Mouse (Mus musculus) hindbrain, embryonic 10.5 days (tissue): ENCODE data around the gene Zfp428. TPM values are rescaled to one million over a fixed set of nuclear protein-coding genes. Genes with fewer than 3 reads are reported as not detected.
"Not testable (repeated sequence)": the region's sequence is repeated elsewhere in the genome, so short reads cannot be mapped to it uniquely, and the experiment has no call there.

Source experiments
- DNase-seq: peaks from one replicate; pipeline ENCODE4 v3.0.0-alpha.2; 2017; ENCODE audit warnings: low spot score
- H3K27ac ChIP-seq: fragments of 300-500 bp; sonication (generic); 2 replicates; pipeline ENCODE4 v1.5.1; 2016; ENCODE audit warnings: mild to moderate bottlenecking, moderate library complexity
- H3K27me3 ChIP-seq: fragments of 300-500 bp; sonication (generic); 2 replicates; pipeline ENCODE4 v1.6.1; 2016; ENCODE audit warnings: mild to moderate bottlenecking; ENCODE audit not compliant: poor library complexity, insufficient read depth, severe bottlenecking
- H3K36me3 ChIP-seq: fragments of 300-500 bp; sonication (generic); 2 replicates; pipeline ENCODE4 v1.6.1; 2016; ENCODE audit warnings: mild to moderate bottlenecking, moderate library complexity
- H3K4me1 ChIP-seq: fragments of 300-500 bp; sonication (generic); replicated peaks from 2 replicates; pipeline ENCODE4 v1.6.1; 2016; ENCODE audit warnings: mild to moderate bottlenecking
- H3K4me3 ChIP-seq: fragments of 300-500 bp; sonication (generic); 2 replicates; pipeline ENCODE4 v1.5.1; 2016; ENCODE audit warnings: mild to moderate bottlenecking, moderate library complexity
- H3K9me3 ChIP-seq: fragments of 300-500 bp; sonication (generic); 2 replicates; pipeline ENCODE4 v1.6.1; 2016; ENCODE audit warnings: mild to moderate bottlenecking, moderate library complexity
- WGBS: fragments of 180-500 bp; shearing (Covaris S2); methylation state at CpG from one replicate; pipeline ENCODE4 v1.1.7; 2016; 5-methylcytosine and 5-hydroxymethylcytosine counted together
- polyA plus RNA-seq: library from polyadenylated mRNA; unstranded; fragments of >200 nt; fragmentation: Nextera tagmentation; extraction: Ambion mirVana; gene quantifications from 2 replicates; pipeline ENCODE4 v1.2.1, GENCODE M21; 2016

Zfp428 gene
- polyA plus RNA-seq, 1 experiment from 2014 or later: 150 TPM

DNA sequence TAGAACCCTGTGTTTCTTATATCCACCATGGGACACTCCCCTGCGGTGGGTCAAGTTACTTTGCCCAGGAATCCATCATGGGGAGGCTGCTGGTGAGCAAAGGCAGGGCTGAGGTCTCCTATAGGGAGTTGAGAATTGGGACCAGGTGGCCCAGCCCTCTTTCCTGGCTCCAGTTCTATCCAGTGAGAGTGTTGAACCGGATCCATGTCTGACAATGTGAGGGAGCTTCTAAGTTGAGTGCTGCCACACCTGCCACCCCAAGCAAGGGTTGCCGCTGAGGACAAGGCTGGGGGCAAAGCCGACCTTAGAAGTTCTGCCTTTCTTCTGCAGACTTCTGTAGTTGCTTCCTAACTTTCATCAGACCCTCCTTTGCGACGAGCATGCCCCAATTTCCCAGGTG is 23.5 kb upstream of the Zfp428 start:
- not testable (repeated sequence) for H3K36me3 ChIP-seq, H3K9me3 ChIP-seq, DNase-seq
- H3K4me3 ChIP-seq: peak overlapping the region; percentile 80
- H3K4me1 ChIP-seq: peaks cover 74% of the 10 kb centered on the region
- WGBS: 51% methylated on average over 6 of the region's 6 CpGs
- H3K27ac ChIP-seq: peak overlapping the region; percentile 94; the same call in 1 of the 2 replicates
- peaks cover 54% of the 10 kb centered on the region for H3K27me3 ChIP-seq

DNA sequence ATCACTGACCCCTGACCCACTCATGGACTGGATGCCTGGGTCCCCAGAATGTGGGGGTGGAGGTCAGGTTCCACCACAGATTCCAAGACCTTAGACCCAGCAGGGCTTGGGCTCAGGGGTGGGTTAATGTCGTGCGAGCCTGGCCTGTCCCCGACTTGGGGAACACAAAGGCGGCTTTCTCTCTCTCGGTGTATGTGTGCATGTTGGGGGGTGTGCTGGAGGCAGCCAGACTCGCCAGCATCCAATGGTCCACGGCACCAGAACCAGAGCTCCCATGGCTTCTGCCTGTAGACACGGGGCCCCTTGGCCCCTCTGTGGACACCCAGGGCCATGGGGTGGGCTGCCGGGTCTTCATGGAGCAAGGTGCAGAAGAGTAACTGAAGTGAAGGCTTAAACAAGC is 21.3 kb upstream of the Zfp428 start:
- peaks cover 19% of the 10 kb centered on the region for H3K36me3 ChIP-seq
- H3K9me3 ChIP-seq: no peaks in the 10 kb centered on the region
- peaks cover 68% of the 10 kb centered on the region for H3K4me1 ChIP-seq
- peak overlapping the region; percentile 30; the same call in 1 of the 2 replicates for H3K4me3 ChIP-seq
- no peak for DNase-seq
- H3K27me3 ChIP-seq: peaks cover 32% of the 10 kb centered on the region
- H3K27ac ChIP-seq: peak overlapping the region; percentile 83
- 78% methylated on average over 9 of the region's 9 CpGs for WGBS

DNA sequence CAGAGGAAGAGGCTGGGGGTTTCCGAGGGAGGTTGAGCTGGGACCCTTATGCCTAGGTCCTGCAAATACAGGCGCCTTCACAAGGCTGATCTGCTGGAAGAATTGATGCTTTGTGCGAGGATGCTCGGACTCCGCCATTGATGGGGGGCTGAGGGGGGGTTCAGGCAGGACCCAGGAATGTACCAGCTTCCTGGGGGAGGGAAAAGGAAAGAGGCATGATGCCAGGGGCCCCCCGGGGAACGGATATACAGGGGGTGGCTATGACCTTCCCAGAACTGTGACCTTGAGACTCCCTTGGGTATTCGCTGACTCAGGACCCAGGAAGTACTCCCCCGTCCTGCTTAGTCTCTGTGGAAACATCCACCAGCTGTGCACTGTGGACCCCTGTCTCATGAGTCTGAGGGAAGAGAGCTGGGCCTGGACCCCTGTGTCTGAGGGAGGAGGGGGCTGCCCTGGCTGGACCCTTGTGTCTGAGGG is 20.1 kb upstream of the Zfp428 start:
- H3K36me3 ChIP-seq: peaks cover 30% of the 10 kb centered on the region
- H3K27ac ChIP-seq: peak overlapping the region; percentile 83
- H3K9me3 ChIP-seq: no peaks in the 10 kb centered on the region
- peaks cover 57% of the 10 kb centered on the region for H3K4me1 ChIP-seq
- 52% methylated on average over 9 of the region's 9 CpGs for WGBS
- H3K27me3 ChIP-seq: peaks cover 21% of the 10 kb centered on the region
- DNase-seq: peak; percentile 26
- H3K4me3 ChIP-seq: peak overlapping the region; percentile 30

DNA sequence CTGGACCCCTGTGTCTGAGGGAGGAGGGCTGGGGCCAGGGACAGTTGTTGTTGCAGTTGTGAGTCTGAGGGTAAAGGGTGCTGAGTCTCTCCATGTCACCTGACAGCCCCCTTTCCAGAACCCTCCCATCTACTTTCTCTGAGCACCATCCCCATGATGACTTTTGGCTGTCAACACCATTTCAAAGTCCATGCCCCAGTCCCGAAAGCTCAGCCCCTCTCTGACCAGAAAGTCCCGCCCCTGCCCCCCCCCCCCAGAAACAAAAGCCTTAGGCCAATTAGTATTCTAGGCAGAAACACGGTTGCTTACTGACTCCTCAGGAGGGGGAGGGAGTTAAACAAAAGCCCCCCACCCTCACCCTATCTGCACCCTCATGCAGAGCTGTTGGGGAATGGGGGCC is 19.4 kb upstream of the Zfp428 start:
- Histone ChIP-seq H3K27ac (peak overlapping the region; percentile 83), H3K9me3 (no peaks in the 10 kb centered on the region), H3K36me3 (peaks cover 37% of the 10 kb centered on the region), H3K27me3 (peaks cover 21% of the 10 kb centered on the region), H3K4me3 (peak overlapping the region; percentile 30; the same call in 1 of the 2 replicates), H3K4me1 (peaks cover 53% of the 10 kb centered on the region)
- WGBS: 32% methylated on average over 3 of the region's 3 CpGs
- no peak for DNase-seq

DNA sequence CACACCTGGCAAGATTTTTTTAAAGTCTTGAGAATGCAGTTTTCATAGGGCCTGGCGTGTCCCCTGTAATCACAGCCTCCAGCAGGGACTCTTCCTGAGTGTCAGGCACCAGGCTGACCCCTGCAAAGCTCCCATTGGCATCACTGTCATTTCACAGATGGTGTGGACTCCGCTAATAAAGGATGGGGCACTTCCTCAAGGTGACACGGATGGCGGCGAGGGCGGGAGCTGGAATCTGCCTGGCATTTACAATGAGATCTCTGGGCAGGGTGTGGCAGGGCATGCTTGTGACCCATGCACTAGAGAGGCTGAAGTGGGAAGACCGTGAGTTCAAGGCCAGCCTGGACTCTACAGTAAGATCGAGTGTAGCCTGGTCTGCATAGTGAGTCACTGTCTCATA is 18.5 kb upstream of the Zfp428 start:
- DNase-seq: no peak
- H3K9me3 ChIP-seq: no peaks in the 10 kb centered on the region
- WGBS: 86% methylated on average over 8 of the region's 8 CpGs
- no peak overlapping the region for H3K4me3 ChIP-seq
- H3K4me1 ChIP-seq: peaks cover 44% of the 10 kb centered on the region
- peaks cover 13% of the 10 kb centered on the region; the same call in 1 of the 2 replicates for H3K27me3 ChIP-seq
- peaks cover 39% of the 10 kb centered on the region for H3K36me3 ChIP-seq
- no peak overlapping the region for H3K27ac ChIP-seq

DNA sequence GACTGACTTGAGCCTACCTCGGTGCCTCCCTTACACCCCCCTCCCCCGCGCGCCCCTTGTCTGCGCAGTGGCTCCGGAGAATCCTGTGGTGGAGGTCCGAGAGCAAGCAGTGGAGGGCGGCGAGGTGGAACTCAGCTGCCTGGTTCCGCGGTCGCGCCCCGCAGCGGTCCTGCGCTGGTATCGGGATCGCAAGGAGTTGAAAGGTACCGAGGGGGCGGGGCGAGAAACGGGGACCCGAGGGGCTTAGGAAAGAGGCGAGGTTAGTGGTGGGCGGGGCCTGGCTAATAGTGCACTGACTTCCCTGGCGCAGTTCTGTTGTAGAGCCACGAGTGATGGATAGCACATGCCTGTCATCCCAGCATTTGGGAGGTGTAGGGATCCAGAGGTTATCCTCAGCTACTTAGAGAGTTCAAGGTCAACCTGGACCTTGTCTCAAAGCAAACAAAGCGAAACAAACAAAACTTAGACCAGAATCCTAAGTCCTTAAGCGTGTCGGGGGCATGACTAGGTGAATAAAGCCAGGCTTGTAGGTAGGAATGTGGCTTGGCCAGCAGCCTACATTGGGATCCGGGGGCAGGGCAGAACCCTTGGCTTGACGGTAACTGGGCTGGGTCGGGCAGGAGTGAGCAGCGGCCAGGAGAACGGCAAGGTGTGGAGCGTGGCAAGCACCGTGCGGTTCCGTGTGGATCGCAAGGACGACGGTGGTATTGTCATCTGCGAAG is 6.8 kb upstream of the Zfp428 start:
- Histone ChIP-seq H3K27me3 (peaks cover 58% of the 10 kb centered on the region), H3K9me3 (peaks cover 12% of the 10 kb centered on the region; the same call in 1 of the 2 replicates), H3K27ac (no peak overlapping the region), H3K36me3 (peaks cover 57% of the 10 kb centered on the region), H3K4me3 (peak overlapping the region; percentile 42), H3K4me1 (peaks cover 34% of the 10 kb centered on the region)
- WGBS: 16% methylated on average over 43 of the region's 43 CpGs
- DNase-seq: peak; percentile 37

DNA sequence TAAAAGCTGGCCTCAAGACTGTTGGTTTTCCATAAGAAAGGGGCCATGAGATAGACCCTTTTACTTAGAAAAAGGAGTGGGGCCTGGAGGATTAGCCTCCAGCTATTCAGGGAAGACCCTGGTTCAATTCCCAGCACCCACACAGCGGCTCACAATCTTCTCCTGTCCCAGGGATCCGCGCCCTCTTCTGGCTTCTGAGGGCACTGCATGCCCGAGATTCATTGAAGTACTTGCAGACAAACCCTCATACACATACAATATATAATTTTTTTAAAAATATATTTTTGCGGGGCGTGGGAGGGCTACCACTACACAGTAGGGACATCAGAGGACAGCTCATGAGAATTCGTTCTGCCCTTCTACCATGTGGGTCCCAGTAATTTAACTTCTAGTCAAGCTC is 5.9 kb upstream of the Zfp428 start:
- Histone ChIP-seq H3K27ac (no peak overlapping the region), H3K27me3 (peaks cover 58% of the 10 kb centered on the region), H3K4me1 (peaks cover 43% of the 10 kb centered on the region), H3K4me3 (no peak overlapping the region), H3K36me3 (peaks cover 55% of the 10 kb centered on the region), H3K9me3 (peaks cover 12% of the 10 kb centered on the region; the same call in 1 of the 2 replicates)
- 28% methylated on average over 7 of the region's 7 CpGs for WGBS
- peak; percentile 40 for DNase-seq

DNA sequence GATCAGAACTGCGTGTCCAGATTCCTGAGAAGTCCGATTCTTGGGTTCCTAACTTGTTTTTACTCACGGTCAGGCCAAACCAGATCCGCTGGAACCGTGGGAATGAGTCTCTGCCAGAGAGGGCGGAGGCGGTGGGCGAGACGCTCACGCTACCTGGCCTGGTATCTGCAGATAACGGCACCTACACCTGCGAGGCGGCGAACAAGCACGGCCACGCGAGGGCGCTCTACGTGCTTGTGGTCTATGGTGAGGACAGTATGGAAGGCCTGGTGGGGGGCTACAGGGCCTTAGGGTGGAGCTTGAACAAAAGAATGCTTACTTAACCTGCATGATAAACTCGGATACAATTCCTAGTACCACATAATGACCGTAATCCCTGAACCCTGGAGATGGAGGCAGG is 5.3 kb upstream of the Zfp428 start:
- WGBS: 46% methylated on average over 21 of the region's 21 CpGs
- Histone ChIP-seq H3K4me1 (peaks cover 49% of the 10 kb centered on the region), H3K36me3 (peaks cover 55% of the 10 kb centered on the region), H3K4me3 (no peak overlapping the region), H3K27ac (no peak overlapping the region), H3K9me3 (peaks cover 12% of the 10 kb centered on the region; the same call in 1 of the 2 replicates), H3K27me3 (peaks cover 58% of the 10 kb centered on the region)
- no peak for DNase-seq

DNA sequence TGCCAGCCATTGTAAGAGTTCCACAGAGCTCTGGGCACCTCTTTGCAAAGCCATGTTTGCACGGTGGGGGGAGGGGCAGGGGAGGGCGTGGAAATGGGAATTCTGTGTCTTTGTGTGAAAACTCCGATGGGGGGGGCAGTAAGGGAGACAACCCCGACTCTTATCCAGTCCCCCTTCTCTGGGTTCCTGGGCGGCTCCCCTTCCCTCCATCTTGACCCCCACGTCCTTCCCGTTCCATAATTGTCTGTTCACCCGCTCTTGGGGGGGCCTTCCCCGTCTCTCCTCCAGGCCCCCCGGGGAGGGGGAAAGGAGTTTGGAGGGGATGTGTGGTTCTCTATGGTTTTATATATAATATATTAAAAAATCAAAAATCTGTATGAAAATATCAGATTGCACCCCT is 2.8 kb upstream of the Zfp428 start:
- WGBS: 27% methylated on average over 10 of the region's 10 CpGs
- H3K4me1 ChIP-seq: peaks cover 64% of the 10 kb centered on the region
- H3K4me3 ChIP-seq: no peak overlapping the region
- peaks cover 34% of the 10 kb centered on the region for H3K27me3 ChIP-seq
- H3K27ac ChIP-seq: 0 out of 2 replicates have a peak overlapping the region, but pooled peaks have one; percentile 20
- H3K9me3 ChIP-seq: peaks cover 8% of the 10 kb centered on the region; the same call in 1 of the 2 replicates
- H3K36me3 ChIP-seq: peaks cover 46% of the 10 kb centered on the region
- DNase-seq: no peak

DNA sequence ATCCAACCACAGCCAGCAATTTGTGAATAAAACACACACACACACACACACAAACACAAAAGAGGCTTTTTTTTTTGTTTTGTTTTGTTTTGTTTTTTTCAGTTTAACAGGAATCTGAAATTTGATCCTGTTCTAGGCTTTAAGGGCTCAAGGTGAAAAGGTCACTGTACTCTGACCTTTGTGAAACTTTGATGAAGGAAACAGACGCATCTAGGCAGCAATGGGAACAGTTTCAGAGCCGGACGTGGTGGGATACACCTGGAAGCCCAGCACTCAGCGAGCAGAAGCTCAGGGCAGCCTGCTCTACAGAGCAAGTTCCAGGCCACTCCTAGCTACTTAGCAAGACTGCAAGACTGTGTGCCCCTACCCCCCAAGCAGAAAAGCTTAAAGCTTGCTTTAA is 1.9 kb upstream of the Zfp428 start:
- 9% methylated on average over 4 of the region's 4 CpGs for WGBS
- Histone ChIP-seq H3K27ac (0 out of 2 replicates have a peak overlapping the region, but pooled peaks have one; percentile 50), H3K4me1 (peaks cover 56% of the 10 kb centered on the region), H3K9me3 (peaks cover 8% of the 10 kb centered on the region; the same call in 1 of the 2 replicates), H3K4me3 (0 out of 2 replicates have a peak overlapping the region, but pooled peaks have one; percentile 77), H3K36me3 (peaks cover 38% of the 10 kb centered on the region), H3K27me3 (peaks cover 26% of the 10 kb centered on the region)
- no peak for DNase-seq

DNA sequence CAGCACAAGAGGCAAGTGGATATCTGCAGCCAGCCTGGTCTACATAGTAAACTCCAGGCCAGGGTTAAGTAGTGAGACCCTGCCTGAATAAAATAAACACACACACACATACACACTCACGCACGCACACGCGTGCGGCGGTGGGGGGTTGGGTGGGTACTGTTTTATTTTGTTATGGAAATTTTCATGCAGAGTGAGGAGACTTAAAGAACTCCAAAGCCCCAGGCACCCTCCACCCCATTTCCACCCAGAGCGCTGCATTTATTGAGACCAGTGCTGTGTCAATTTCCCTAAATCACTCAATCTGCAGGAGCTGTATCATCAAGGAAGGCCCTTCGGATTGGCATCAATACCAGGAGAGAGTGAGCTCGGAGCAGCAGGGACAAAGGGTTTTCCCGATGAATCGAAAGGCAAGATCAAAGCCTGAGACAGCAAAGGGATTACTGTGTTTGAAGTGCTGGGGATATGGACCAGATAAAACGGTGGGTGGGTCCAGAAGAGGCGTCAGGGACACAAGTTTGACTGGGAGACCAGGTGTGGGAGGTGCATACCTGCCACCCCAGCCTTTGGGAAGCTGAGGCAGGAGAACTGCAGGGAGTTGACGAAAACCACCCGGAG is 1.2 kb upstream of the Zfp428 start:
- Histone ChIP-seq H3K4me1 (peaks cover 49% of the 10 kb centered on the region), H3K27ac (peak overlapping the region; percentile 50), H3K4me3 (peak overlapping the region; percentile 77), H3K27me3 (peaks cover 19% of the 10 kb centered on the region), H3K36me3 (peaks cover 36% of the 10 kb centered on the region), H3K9me3 (peaks cover 6% of the 10 kb centered on the region; the same call in 1 of the 2 replicates)
- peak; percentile 21 for DNase-seq
- WGBS: 15% methylated on average over 15 of the region's 15 CpGs

DNA sequence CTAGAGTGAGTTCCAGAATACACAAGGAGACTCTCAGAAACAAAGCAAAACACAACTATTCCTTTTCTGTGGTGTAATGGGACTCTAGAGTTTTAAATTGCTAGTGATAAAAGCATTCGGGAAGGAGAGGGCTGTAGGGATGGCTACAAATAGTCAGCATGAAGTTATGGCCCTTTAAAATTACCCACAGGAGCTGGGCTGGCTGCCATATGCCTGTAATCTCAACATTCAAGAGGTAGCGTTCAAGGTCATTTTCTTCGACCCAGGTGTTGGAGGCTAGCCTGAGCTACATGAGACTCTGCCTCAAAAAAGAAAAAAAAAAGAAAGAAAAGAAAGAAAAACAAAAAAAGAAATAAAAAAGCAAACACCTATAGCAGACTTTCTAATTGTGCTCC is 744 bp upstream of the Zfp428 start:
- WGBS: 22% methylated on average over 3 of the region's 3 CpGs
- H3K36me3 ChIP-seq: peaks cover 36% of the 10 kb centered on the region
- peaks cover 1% of the 10 kb centered on the region; the same call in 1 of the 2 replicates for H3K9me3 ChIP-seq
- no peak for DNase-seq
- peaks cover 49% of the 10 kb centered on the region for H3K4me1 ChIP-seq
- H3K27me3 ChIP-seq: peaks cover 14% of the 10 kb centered on the region
- H3K4me3 ChIP-seq: peak overlapping the region; percentile 77
- H3K27ac ChIP-seq: peak overlapping the region; percentile 100

DNA sequence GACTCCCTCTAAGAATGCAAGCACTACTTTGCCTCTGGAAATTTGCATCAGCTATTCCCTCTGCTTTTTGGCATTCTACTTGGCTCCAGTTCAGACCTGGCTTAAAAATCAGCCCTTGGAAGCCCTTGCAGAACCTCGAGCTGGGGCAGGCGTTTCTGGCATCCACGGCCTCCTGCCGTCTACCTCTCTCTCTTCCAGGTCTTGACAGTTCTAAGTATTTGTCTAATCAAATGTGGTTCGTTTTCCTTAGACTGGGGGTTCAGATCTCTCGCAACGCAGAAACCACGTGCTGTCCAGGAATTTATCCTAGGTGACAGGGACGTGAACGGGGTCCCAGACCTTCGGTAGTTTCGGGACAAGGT is 349 bp upstream of the Zfp428 start:
- H3K36me3 ChIP-seq: peaks cover 36% of the 10 kb centered on the region
- H3K27me3 ChIP-seq: peaks cover 10% of the 10 kb centered on the region
- DNase-seq: no peak
- H3K27ac ChIP-seq: peak overlapping the region; percentile 100
- peaks cover 49% of the 10 kb centered on the region for H3K4me1 ChIP-seq
- WGBS: under 1% methylated on average over 12 of the region's 12 CpGs
- peak overlapping the region; percentile 77 for H3K4me3 ChIP-seq
- no peaks in the 10 kb centered on the region for H3K9me3 ChIP-seq
